Mouse (Mus musculus): ENCODE data around the gene Gbx1.

DNA sequence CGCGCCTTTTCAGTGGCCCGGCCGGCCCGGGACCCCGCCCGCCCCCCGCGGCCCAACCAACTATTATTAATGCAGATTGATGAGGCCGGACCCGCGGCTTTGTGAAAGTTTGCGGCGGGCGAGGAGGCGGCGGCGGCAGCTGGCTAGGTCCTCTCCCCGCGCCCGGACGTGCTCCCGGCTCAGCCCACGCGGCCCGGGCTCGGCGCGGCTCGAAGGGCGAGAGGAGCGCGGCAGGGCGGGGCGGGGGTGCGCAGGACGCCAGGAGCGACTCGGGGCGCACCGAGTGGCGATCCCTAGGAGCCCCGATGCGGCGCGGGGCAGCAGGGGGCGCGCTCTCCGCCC lies at the start of gene Gbx1:
- TF ChIP-seq CTCF (IDR thresholded peaks at IDR 0.05; ENCODE audit: borderline replicate concordance, control insufficient read depth, extremely low read depth, insufficient read depth, low read length, poor library complexity) (no peak), POLR2A (IDR thresholded peaks at IDR 0.05; ENCODE audit: control insufficient read depth, extremely low read depth, insufficient read depth, low read length, poor library complexity) (no peak)
